In genomic region chr8:85025098-85025932, GRCm38 (mm10) we compare ENCODE assay signal across 8 mouse cellular contexts. TPM values are rescaled to one million over a fixed set of nuclear protein-coding genes. Genes with fewer than 3 reads are reported as not detected.
DNase-seq lines count a peak whose midpoint lies in the region; ATAC-seq and TF ChIP-seq lines count a peak whose summit lies in the region.

Gene Asna1 (minus strand): TSS chr8:85025281.

- peaks cover 44% of the 10 kb centered on the region for H3K4me1 ChIP-seq in forebrain, embryonic 10.5 days
- H3K4me1 ChIP-seq in heart, embryonic 15.5 days (replicated peaks): peaks cover 41% of the 10 kb centered on the region
- H3K4me1 ChIP-seq in liver, embryonic 14.5 days (replicated peaks; ENCODE audit: control insufficient read depth in 2 of 2, insufficient read depth in 2 of 2, low read length in 1 of 2): peaks cover 24 to 28% of the 10 kb centered on the region in 2 experiments
- H3K4me1 ChIP-seq in neural tube, embryonic 11.5 days (ENCODE audit: control insufficient read depth, insufficient read depth, low read length): peaks cover 27% of the 10 kb centered on the region
- H3K4me1 ChIP-seq in stomach, postnatal 0 days (replicated peaks; ENCODE audit: control insufficient read depth, insufficient read depth): peaks cover 3% of the 10 kb centered on the region; the same call in 1 of the 2 replicates

- ATAC-seq in heart, embryonic 15.5 days (replicated peaks; ENCODE audit: insufficient number of reproducible peaks, insufficient read depth, low FRiP score, low read depth): peak; percentile 75
- ATAC-seq in liver, embryonic 14.5 days (ENCODE audit: insufficient read depth): peak; percentile 80
- peak; percentile 88 for ATAC-seq in neural tube, embryonic 11.5 days (ENCODE audit: insufficient read depth, low FRiP score, low TSS enrichment)
- ATAC-seq in stomach, postnatal 0 days (ENCODE audit: low FRiP score, low TSS enrichment): peak; percentile 92

- WGBS in forebrain, embryonic 10.5 days: 9% methylated on average over 30 of the region's 30 CpGs
- 5% methylated on average over 30 of the region's 30 CpGs for WGBS in heart, embryonic 15.5 days
- WGBS in liver, embryonic 14.5 days (ENCODE audit: insufficient replicate concordance): 2% methylated on average over 30 of the region's 30 CpGs
- WGBS in neural tube, embryonic 11.5 days: 7% methylated on average over 30 of the region's 30 CpGs
- 3% methylated on average over 30 of the region's 30 CpGs for WGBS in stomach, postnatal 0 days

- peak; percentile 61 for TF ChIP-seq EP300 in liver, embryonic 14.5 days (IDR thresholded peaks at IDR 0.05; ENCODE audit: low read depth)
- no peak for TF ChIP-seq EP300 in stomach, postnatal 0 days (optimal IDR thresholded peaks at IDR 0.05)

- DNase-seq in CD8-positive naive resting alpha-beta T cell, adult 2 months (ENCODE audit: low read depth in 2 of 2, low spot score in 2 of 2): peak; percentile 78 to 80
- DNase-seq in c-Kit-positive CD71-negative TER-119-negative erythroid progenitor cells, embryonic 14.5 days (ENCODE audit: low read depth): peak; percentile 91
- DNase-seq in forebrain, embryonic 10.5 days (ENCODE audit: extremely low spot score, low spot score): peak; percentile 88
- peak; percentile 90 to 93 for DNase-seq in kidney, postnatal 25 days
- DNase-seq in liver, embryonic 14.5 days (ENCODE audit: low read depth in 3 of 3, low spot score in 3 of 3): peak; percentile 94
- peak; percentile 89 for DNase-seq in neural tube, embryonic 11.5 days (ENCODE audit: low spot score)
- DNase-seq in stomach, postnatal 0 days (ENCODE audit: low spot score): peak; percentile 85

- peak within 1 kb of the TSS; percentile 100 for H3K4me3 ChIP-seq in forebrain, embryonic 10.5 days
- H3K4me3 ChIP-seq in heart, embryonic 15.5 days: peak within 1 kb of the TSS; percentile 77
- H3K4me3 ChIP-seq in liver, embryonic 14.5 days (ENCODE audit: insufficient read depth in 1 of 2, low read depth in 2 of 2, low read length in 2 of 2): peak within 1 kb of the TSS; percentile 90 to 98
- H3K4me3 ChIP-seq in neural tube, embryonic 11.5 days (ENCODE audit: low read depth, low read length): peak within 1 kb of the TSS; percentile 90
- H3K4me3 ChIP-seq in stomach, postnatal 0 days (ENCODE audit: low read depth, low read length): peak within 1 kb of the TSS; percentile 79

- peak within 1 kb of the TSS; percentile 87 for H3K4me2 ChIP-seq in heart, embryonic 15.5 days
- H3K4me2 ChIP-seq in liver, embryonic 14.5 days (ENCODE audit: low read depth): peak within 1 kb of the TSS; percentile 97
- peak within 1 kb of the TSS; percentile 88 for H3K4me2 ChIP-seq in neural tube, embryonic 11.5 days (ENCODE audit: low read depth)
- H3K4me2 ChIP-seq in stomach, postnatal 0 days (replicated peaks; ENCODE audit: low read depth): peak within 1 kb of the TSS; percentile 91

- H3K27ac ChIP-seq in forebrain, embryonic 10.5 days: peak within 1 kb of the TSS; percentile 99
- H3K27ac ChIP-seq in heart, embryonic 15.5 days: peak within 1 kb of the TSS; percentile 89
- H3K27ac ChIP-seq in liver, embryonic 14.5 days: peak within 1 kb of the TSS; percentile 79
- peak within 1 kb of the TSS; percentile 60 for H3K27ac ChIP-seq in neural tube, embryonic 11.5 days (ENCODE audit: low read depth, low read length)
- peak within 1 kb of the TSS; percentile 95 for H3K27ac ChIP-seq in stomach, postnatal 0 days (replicated peaks)

- no peak for TF ChIP-seq CTCF in liver, embryonic 14.5 days (IDR thresholded peaks at IDR 0.05; ENCODE audit: low read depth)
- TF ChIP-seq CTCF in stomach, postnatal 0 days (IDR thresholded peaks at IDR 0.05; ENCODE audit: low read depth): no peak

- peaks cover 59% of the 10 kb centered on the region for H3K36me3 ChIP-seq in forebrain, embryonic 10.5 days (replicated peaks)
- H3K36me3 ChIP-seq in heart, embryonic 15.5 days: peaks cover 43% of the 10 kb centered on the region
- peaks cover 16% of the 10 kb centered on the region for H3K36me3 ChIP-seq in liver, embryonic 14.5 days (replicated peaks; ENCODE audit: control insufficient read depth, insufficient read depth, low read depth)
- peaks cover 13% of the 10 kb centered on the region for H3K36me3 ChIP-seq in neural tube, embryonic 11.5 days (ENCODE audit: control insufficient read depth, insufficient read depth, low read length)
- peaks cover 12% of the 10 kb centered on the region for H3K36me3 ChIP-seq in stomach, postnatal 0 days (ENCODE audit: control insufficient read depth, insufficient read depth, low read length)

- no peaks in the 10 kb centered on the region for H3K9me3 ChIP-seq in forebrain, embryonic 10.5 days
- no peaks in the 10 kb centered on the region for H3K9me3 ChIP-seq in heart, embryonic 15.5 days (replicated peaks)
- no peaks in the 10 kb centered on the region for H3K9me3 ChIP-seq in liver, embryonic 14.5 days (ENCODE audit: control insufficient read depth, low read length)
- no peaks in the 10 kb centered on the region for H3K9me3 ChIP-seq in neural tube, embryonic 11.5 days (ENCODE audit: control insufficient read depth, low read length)
- no peaks in the 10 kb centered on the region for H3K9me3 ChIP-seq in stomach, postnatal 0 days (ENCODE audit: control insufficient read depth, low read length)

- no peaks in the 10 kb centered on the region for H3K27me3 ChIP-seq in forebrain, embryonic 10.5 days (ENCODE audit: poor library complexity, severe bottlenecking)
- no peaks in the 10 kb centered on the region for H3K27me3 ChIP-seq in heart, embryonic 15.5 days
- no peaks in the 10 kb centered on the region for H3K27me3 ChIP-seq in liver, embryonic 14.5 days (ENCODE audit: control insufficient read depth, insufficient read depth, low read length)
- no peaks in the 10 kb centered on the region for H3K27me3 ChIP-seq in neural tube, embryonic 11.5 days (ENCODE audit: control insufficient read depth, insufficient read depth, low read length)
- H3K27me3 ChIP-seq in stomach, postnatal 0 days (ENCODE audit: control insufficient read depth, insufficient read depth, low read length): no peaks in the 10 kb centered on the region

- peak within 1 kb of the TSS; percentile 89 for H3K9ac ChIP-seq in heart, embryonic 15.5 days
- peak within 1 kb of the TSS; percentile 79 for H3K9ac ChIP-seq in liver, embryonic 14.5 days (replicated peaks)
- peak within 1 kb of the TSS; percentile 85 for H3K9ac ChIP-seq in neural tube, embryonic 11.5 days (ENCODE audit: low read length)
- H3K9ac ChIP-seq in stomach, postnatal 0 days (ENCODE audit: low read length): peak within 1 kb of the TSS; percentile 81

RNA-seq across cellular contexts. Expression of gene Asna1, which starts in this region (rescaled TPM):
- 164 and 166 TPM in 2 replicates for polyA plus RNA-seq in forebrain, embryonic 10.5 days (2016; fragmentation: Nextera tagmentation; extraction: Ambion mirVana)
- polyA plus RNA-seq in heart, embryonic 15.5 days (2015; fragmentation: Nextera tagmentation; extraction: Ambion mirVana): 97.7 and 106 TPM in 2 replicates
- 83.4 and 85.3 TPM in 2 replicates for polyA plus RNA-seq in liver, embryonic 14.5 days (2012; rRNA removed)
- polyA plus RNA-seq in liver, embryonic 14.5 days (2014; fragmentation: Nextera tagmentation; extraction: Ambion mirVana): 56.9 and 58.8 TPM in 2 replicates
- polyA plus RNA-seq in neural tube, embryonic 11.5 days (2014; fragmentation: Nextera tagmentation; extraction: Ambion mirVana): 129 and 130 TPM in 2 replicates
- 68.0 and 71.8 TPM in 2 replicates for polyA plus RNA-seq in stomach, postnatal 0 days (2015; fragmentation: Nextera tagmentation; extraction: Ambion mirVana)

Comparison
In these comparisons a context has a peak if more than half of its experiments do, and no peak if none do; other contexts are left out.
1. Peak in every context shown above with its lines: DNase-seq, ATAC-seq, H3K4me3 ChIP-seq and H3K27ac ChIP-seq.